Mouse (Mus musculus): ENCODE measurements around the gene Tstd1. TPM values are rescaled to one million over a fixed set of nuclear protein-coding genes. Genes with fewer than 3 reads are reported as not detected.

Tstd1 gene
- polyA plus RNA-seq, 1 experiment from 2014 or later, result 4.2 TPM

- no peaks in the 10 kb centered on the region for H3K4me1 ChIP-seq (ENCODE audit: control insufficient read depth, insufficient read depth, low read length)
- no peak overlapping the region for H3K27ac ChIP-seq (ENCODE audit: low read length)
- no peak overlapping the region for H3K4me3 ChIP-seq (ENCODE audit: low read length)
- no peak overlapping the region for H3K9ac ChIP-seq (ENCODE audit: low read length)
- no peaks in the 10 kb centered on the region for H3K9me3 ChIP-seq (replicated peaks; ENCODE audit: control insufficient read depth, low read length)
- H3K36me3 ChIP-seq (ENCODE audit: control insufficient read depth, insufficient read depth), result no peaks in the 10 kb centered on the region
- H3K4me2 ChIP-seq (ENCODE audit: low read depth, low read length), result no peak overlapping the region
- ATAC-seq (replicated peaks; ENCODE audit: extremely low read depth, insufficient read depth, low FRiP score), result no peak
- WGBS, result 62% methylated on average over 9 of the region's 9 CpGs
- peaks cover 8% of the 10 kb centered on the region; the same call in 1 of the 2 replicates for H3K27me3 ChIP-seq (ENCODE audit: control insufficient read depth, insufficient read depth, low read length)
Observed at GRCm38 (mm10) chr1:171385171-171385570, 33.5 kb upstream of the Tstd1 start.

DNA sequence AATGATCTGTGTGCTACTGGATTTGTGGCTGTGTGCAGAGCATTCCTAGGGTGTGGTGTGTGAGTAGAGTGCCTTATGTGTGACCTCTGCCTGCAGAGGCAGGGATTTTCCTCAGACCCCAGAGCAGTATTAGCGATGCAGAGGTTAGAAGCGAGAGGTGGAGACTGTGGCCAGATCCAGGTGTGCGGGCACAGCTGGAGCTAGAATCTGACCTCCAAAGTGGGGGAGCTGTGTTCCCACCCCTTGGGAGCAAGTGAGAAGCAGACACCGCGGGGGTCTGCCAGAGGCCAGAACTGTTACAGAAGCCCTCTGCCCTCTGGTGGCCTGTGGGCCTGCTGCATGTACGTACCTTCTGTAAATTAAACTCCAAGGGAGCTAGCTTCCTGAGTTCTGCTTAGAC lies 31.6 kb upstream of the Tstd1 start:
- ATAC-seq (replicated peaks; ENCODE audit: extremely low read depth, insufficient read depth, low FRiP score), result 0 out of 2 replicates have a peak, but pooled peaks have one; percentile 19
- Histone ChIP-seq H3K4me3 (ENCODE audit: low read length) (peak overlapping the region; percentile 8; the same call in 1 of the 2 replicates), H3K9ac (ENCODE audit: low read length) (0 out of 2 replicates have a peak overlapping the region, but pooled peaks have one; percentile 6)

DNA sequence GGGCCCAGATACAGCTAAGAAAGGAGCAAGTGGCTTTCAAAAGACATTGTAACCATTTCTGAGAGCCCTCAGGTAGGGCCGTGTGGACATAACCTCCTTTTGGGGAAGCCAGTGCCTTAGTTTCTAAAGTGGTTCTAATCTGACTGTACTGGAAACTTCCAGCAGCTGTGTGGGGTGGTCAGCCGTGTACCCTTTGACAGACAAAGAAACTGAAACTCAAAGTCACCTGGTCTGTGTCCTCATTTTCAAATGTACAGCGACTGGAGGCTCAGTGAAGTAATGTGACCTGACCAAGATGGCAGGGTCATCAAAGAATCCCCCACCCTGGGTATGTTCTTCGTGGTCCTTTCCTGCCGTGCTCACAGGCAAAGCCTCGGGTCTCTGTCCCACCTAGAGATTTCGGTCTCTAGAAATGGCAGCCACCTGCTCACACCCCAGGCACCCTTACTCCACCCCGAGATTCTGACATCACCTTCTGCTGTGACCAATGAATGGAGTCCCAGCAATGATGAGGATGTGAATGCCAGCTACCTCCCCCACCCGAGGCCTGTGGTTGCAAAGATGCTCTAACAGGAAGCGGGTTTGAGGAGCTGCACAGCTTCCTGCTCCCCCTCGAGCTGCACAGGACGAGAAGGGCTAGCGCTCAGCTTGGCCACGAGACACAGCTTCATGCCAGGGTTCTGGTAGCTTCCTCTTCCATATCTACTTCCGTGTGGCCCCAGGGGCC lies 30.1 kb upstream of the Tstd1 start, which contains the start of gene Arhgap30:
Gene Arhgap30 (plus strand): TSS at position 579 of the 727 bp plus-strand sequence.
- H3K4me3 ChIP-seq (ENCODE audit: low read length), result peak within 1 kb of the TSS; percentile 43
- H3K36me3 ChIP-seq (ENCODE audit: control insufficient read depth, insufficient read depth), result no peaks in the 10 kb centered on the region
- H3K9ac ChIP-seq (ENCODE audit: low read length), result peak within 1 kb of the TSS; percentile 28
- no peaks in the 10 kb centered on the region for H3K9me3 ChIP-seq (replicated peaks; ENCODE audit: control insufficient read depth, low read length)
- ATAC-seq (replicated peaks; ENCODE audit: extremely low read depth, insufficient read depth, low FRiP score), result peak; percentile 73
- H3K4me2 ChIP-seq (ENCODE audit: low read depth, low read length), result peak within 1 kb of the TSS; percentile 23
- no peaks in the 10 kb centered on the region for H3K27me3 ChIP-seq (ENCODE audit: control insufficient read depth, insufficient read depth, low read length)
- WGBS, result 67% methylated on average over 15 of the region's 15 CpGs
- H3K4me1 ChIP-seq (ENCODE audit: control insufficient read depth, insufficient read depth, low read length), result no peaks in the 10 kb centered on the region
- peak within 1 kb of the TSS; percentile 61 for H3K27ac ChIP-seq (ENCODE audit: low read length)

More for the DNA sequence above, 31.6 kb upstream of the Tstd1 start:
- peaks cover 2% of the 10 kb centered on the region; the same call in 1 of the 2 replicates for H3K27me3 ChIP-seq (ENCODE audit: control insufficient read depth, insufficient read depth, low read length)
- H3K9me3 ChIP-seq (replicated peaks; ENCODE audit: control insufficient read depth, low read length), result no peaks in the 10 kb centered on the region
- no peaks in the 10 kb centered on the region for H3K36me3 ChIP-seq (ENCODE audit: control insufficient read depth, insufficient read depth)
- H3K4me2 ChIP-seq (ENCODE audit: low read depth, low read length), result peak overlapping the region; percentile 33; the same call in 1 of the 2 replicates
- no peaks in the 10 kb centered on the region for H3K4me1 ChIP-seq (ENCODE audit: control insufficient read depth, insufficient read depth, low read length)
- no peak overlapping the region for H3K27ac ChIP-seq (ENCODE audit: low read length)
- WGBS, result 20% methylated on average over 6 of the region's 6 CpGs

GRCm38 (mm10) chr1:171390101-171390500 lies 28.6 kb upstream of the Tstd1 start:
- peak; percentile 45; the same call in 1 of the 2 replicates for ATAC-seq (replicated peaks; ENCODE audit: extremely low read depth, insufficient read depth, low FRiP score)
- Histone ChIP-seq H3K9me3 (replicated peaks; ENCODE audit: control insufficient read depth, low read length) (no peaks in the 10 kb centered on the region), H3K4me1 (ENCODE audit: control insufficient read depth, insufficient read depth, low read length) (no peaks in the 10 kb centered on the region), H3K9ac (ENCODE audit: low read length) (no peak overlapping the region; the same call in 1 of the 2 replicates), H3K4me2 (ENCODE audit: low read depth, low read length) (peak overlapping the region; percentile 23), H3K27ac (ENCODE audit: low read length) (peak overlapping the region; percentile 7; the same call in 1 of the 2 replicates), H3K27me3 (ENCODE audit: control insufficient read depth, insufficient read depth, low read length) (no peaks in the 10 kb centered on the region), H3K36me3 (ENCODE audit: control insufficient read depth, insufficient read depth) (no peaks in the 10 kb centered on the region), H3K4me3 (ENCODE audit: low read length) (peak overlapping the region; percentile 43)
- WGBS, result 75% methylated on average over 4 of the region's 4 CpGs

GRCm38 (mm10) chr1:171401821-171402220 lies 16.9 kb upstream of the Tstd1 start:
- 72% methylated on average over 4 of the region's 4 CpGs for WGBS

DNA sequence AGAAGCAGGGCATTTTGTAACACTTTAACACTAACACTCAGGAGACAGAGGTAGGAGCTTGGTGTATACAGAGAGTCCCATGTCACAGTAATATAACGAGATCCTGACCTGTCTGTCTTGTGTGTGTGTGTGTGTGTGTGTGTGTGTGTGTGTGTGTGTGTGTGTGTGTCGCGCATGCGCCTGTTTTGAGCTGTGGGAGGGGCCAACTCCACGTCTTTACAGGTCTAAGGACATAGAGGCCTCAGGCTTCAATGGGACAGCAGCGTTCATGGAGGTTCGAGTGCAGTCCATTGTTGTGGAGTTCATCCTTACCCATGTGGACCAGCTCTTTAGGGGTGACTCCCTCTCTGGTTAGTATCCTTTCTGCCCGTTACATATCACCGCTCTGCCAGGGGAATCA lies 15.7 kb upstream of the Tstd1 start:
- 82% methylated on average over 9 of the region's 9 CpGs for WGBS
- no peak for ATAC-seq (replicated peaks; ENCODE audit: extremely low read depth, insufficient read depth, low FRiP score)
- H3K27me3 ChIP-seq (ENCODE audit: control insufficient read depth, insufficient read depth, low read length), result no peaks in the 10 kb centered on the region

More at GRCm38 (mm10) chr1:171401821-171402220, 16.9 kb upstream of the Tstd1 start:
- Histone ChIP-seq H3K4me2 (ENCODE audit: low read depth, low read length) (no peak overlapping the region), H3K9ac (ENCODE audit: low read length) (no peak overlapping the region), H3K4me1 (ENCODE audit: control insufficient read depth, insufficient read depth, low read length) (no peaks in the 10 kb centered on the region), H3K4me3 (ENCODE audit: low read length) (no peak overlapping the region), H3K9me3 (replicated peaks; ENCODE audit: control insufficient read depth, low read length) (no peaks in the 10 kb centered on the region), H3K36me3 (ENCODE audit: control insufficient read depth, insufficient read depth) (no peaks in the 10 kb centered on the region), H3K27me3 (ENCODE audit: control insufficient read depth, insufficient read depth, low read length) (no peaks in the 10 kb centered on the region), H3K27ac (ENCODE audit: low read length) (no peak overlapping the region)
- no peak for ATAC-seq (replicated peaks; ENCODE audit: extremely low read depth, insufficient read depth, low FRiP score)

GRCm38 (mm10) chr1:171407263-171407662 lies 11.4 kb upstream of the Tstd1 start:
- no peaks in the 10 kb centered on the region for H3K9me3 ChIP-seq (replicated peaks; ENCODE audit: control insufficient read depth, low read length)
- H3K27ac ChIP-seq (ENCODE audit: low read length), result no peak overlapping the region
- peaks cover 5% of the 10 kb centered on the region; the same call in 1 of the 2 replicates for H3K27me3 ChIP-seq (ENCODE audit: control insufficient read depth, insufficient read depth, low read length)
- H3K4me2 ChIP-seq (ENCODE audit: low read depth, low read length), result no peak overlapping the region
- H3K36me3 ChIP-seq (ENCODE audit: control insufficient read depth, insufficient read depth), result no peaks in the 10 kb centered on the region
- no peaks in the 10 kb centered on the region; the same call in 1 of the 2 replicates for H3K4me1 ChIP-seq (ENCODE audit: control insufficient read depth, insufficient read depth, low read length)
- H3K9ac ChIP-seq (ENCODE audit: low read length), result no peak overlapping the region
- WGBS, result 67% methylated on average over 5 of the region's 5 CpGs
- no peak for ATAC-seq (replicated peaks; ENCODE audit: extremely low read depth, insufficient read depth, low FRiP score)
- no peak overlapping the region for H3K4me3 ChIP-seq (ENCODE audit: low read length)

More for the DNA sequence above, 15.7 kb upstream of the Tstd1 start:
- no peak overlapping the region for H3K27ac ChIP-seq (ENCODE audit: low read length)
- no peak overlapping the region for H3K4me3 ChIP-seq (ENCODE audit: low read length)
- H3K4me2 ChIP-seq (ENCODE audit: low read depth, low read length), result no peak overlapping the region
- H3K9ac ChIP-seq (ENCODE audit: low read length), result no peak overlapping the region
- no peaks in the 10 kb centered on the region for H3K4me1 ChIP-seq (ENCODE audit: control insufficient read depth, insufficient read depth, low read length)
- H3K36me3 ChIP-seq (ENCODE audit: control insufficient read depth, insufficient read depth), result no peaks in the 10 kb centered on the region
- no peaks in the 10 kb centered on the region for H3K9me3 ChIP-seq (replicated peaks; ENCODE audit: control insufficient read depth, low read length)

DNA sequence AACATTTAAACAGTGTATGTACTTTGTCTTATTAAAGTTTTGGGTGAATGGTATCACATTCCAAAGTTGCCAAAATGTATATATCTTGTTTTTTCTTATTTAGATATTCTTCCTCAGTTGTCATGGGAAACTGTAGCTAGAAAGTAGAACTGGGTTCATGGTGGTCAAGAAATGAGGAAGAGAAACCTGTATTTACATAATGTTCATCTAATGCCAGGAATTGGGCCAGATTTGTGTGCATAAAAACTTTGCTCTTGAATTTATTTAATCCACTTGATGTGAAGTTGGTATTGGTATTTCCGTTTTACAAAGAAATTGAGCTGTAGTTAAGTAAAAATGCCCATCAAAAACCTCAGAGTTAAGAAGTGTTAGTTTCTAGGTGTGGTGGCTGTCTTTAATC lies 8.4 kb upstream of the Tstd1 start:
- Histone ChIP-seq H3K4me2 (ENCODE audit: low read depth, low read length) (no peak overlapping the region), H3K36me3 (ENCODE audit: control insufficient read depth, insufficient read depth) (peaks cover 2% of the 10 kb centered on the region; the same call in 1 of the 2 replicates), H3K9ac (ENCODE audit: low read length) (no peak overlapping the region), H3K27me3 (ENCODE audit: control insufficient read depth, insufficient read depth, low read length) (peaks cover 5% of the 10 kb centered on the region; the same call in 1 of the 2 replicates), H3K9me3 (replicated peaks; ENCODE audit: control insufficient read depth, low read length) (no peaks in the 10 kb centered on the region), H3K27ac (ENCODE audit: low read length) (no peak overlapping the region), H3K4me1 (ENCODE audit: control insufficient read depth, insufficient read depth, low read length) (peaks cover 11% of the 10 kb centered on the region), H3K4me3 (ENCODE audit: low read length) (no peak overlapping the region)
- no peak for ATAC-seq (replicated peaks; ENCODE audit: extremely low read depth, insufficient read depth, low FRiP score)
- 89% methylated on average over 1 of the region's 1 CpGs for WGBS

GRCm38 (mm10) chr1:171410947-171411484 lies 7.7 kb upstream of the Tstd1 start, which contains the start of gene Usf1:
Usf1 (plus strand) TSS chr1:171411313.
- ATAC-seq (replicated peaks; ENCODE audit: extremely low read depth, insufficient read depth, low FRiP score), result peak; percentile 96
- WGBS, result under 1% methylated on average over 36 of the region's 36 CpGs

More at GRCm38 (mm10) chr1:171410947-171411484, 7.7 kb upstream of the Tstd1 start, which contains the start of gene Usf1:
- peaks cover 7% of the 10 kb centered on the region for H3K36me3 ChIP-seq (ENCODE audit: control insufficient read depth, insufficient read depth)
- H3K27me3 ChIP-seq (ENCODE audit: control insufficient read depth, insufficient read depth, low read length), result peaks cover 5% of the 10 kb centered on the region; the same call in 1 of the 2 replicates
- peak within 1 kb of the TSS; percentile 78 for H3K4me2 ChIP-seq (ENCODE audit: low read depth, low read length)
- H3K27ac ChIP-seq (ENCODE audit: low read length), result peak within 1 kb of the TSS; percentile 92
- peak within 1 kb of the TSS; percentile 99 for H3K9ac ChIP-seq (ENCODE audit: low read length)
- H3K4me3 ChIP-seq (ENCODE audit: low read length), result peak within 1 kb of the TSS; percentile 83
- no peaks in the 10 kb centered on the region for H3K9me3 ChIP-seq (replicated peaks; ENCODE audit: control insufficient read depth, low read length)
- H3K4me1 ChIP-seq (ENCODE audit: control insufficient read depth, insufficient read depth, low read length), result peaks cover 11% of the 10 kb centered on the region
